Comparison of ENCODE assay signal across 1 mouse cellular context in genomic region chr4:129081512-129081911, GRCm38 (mm10).
TF ChIP-seq lines count a peak whose summit lies in the region.

No protein-coding gene starts in this region.

TF ChIP-seq in myocyte, 11 proteins besides CTCF, POLR2A, EP300 and RAD21 (continued from another document):
- TF ChIP-seq CEBPB (IDR thresholded peaks at IDR 0.05; ENCODE audit: insufficient read depth, poor library complexity, severe bottlenecking) = no peak
